Mouse (Mus musculus) thymus, postnatal 36 days (tissue): ENCODE data around the gene Dmac2.

Experiments
- DNase-seq, 2 experiments: peaks; one replicate each; pipeline ENCODE4 v3.0.0; 2022; ENCODE audit warnings: mixed read lengths in 2 of 2

Gene Dmac2

DNA sequence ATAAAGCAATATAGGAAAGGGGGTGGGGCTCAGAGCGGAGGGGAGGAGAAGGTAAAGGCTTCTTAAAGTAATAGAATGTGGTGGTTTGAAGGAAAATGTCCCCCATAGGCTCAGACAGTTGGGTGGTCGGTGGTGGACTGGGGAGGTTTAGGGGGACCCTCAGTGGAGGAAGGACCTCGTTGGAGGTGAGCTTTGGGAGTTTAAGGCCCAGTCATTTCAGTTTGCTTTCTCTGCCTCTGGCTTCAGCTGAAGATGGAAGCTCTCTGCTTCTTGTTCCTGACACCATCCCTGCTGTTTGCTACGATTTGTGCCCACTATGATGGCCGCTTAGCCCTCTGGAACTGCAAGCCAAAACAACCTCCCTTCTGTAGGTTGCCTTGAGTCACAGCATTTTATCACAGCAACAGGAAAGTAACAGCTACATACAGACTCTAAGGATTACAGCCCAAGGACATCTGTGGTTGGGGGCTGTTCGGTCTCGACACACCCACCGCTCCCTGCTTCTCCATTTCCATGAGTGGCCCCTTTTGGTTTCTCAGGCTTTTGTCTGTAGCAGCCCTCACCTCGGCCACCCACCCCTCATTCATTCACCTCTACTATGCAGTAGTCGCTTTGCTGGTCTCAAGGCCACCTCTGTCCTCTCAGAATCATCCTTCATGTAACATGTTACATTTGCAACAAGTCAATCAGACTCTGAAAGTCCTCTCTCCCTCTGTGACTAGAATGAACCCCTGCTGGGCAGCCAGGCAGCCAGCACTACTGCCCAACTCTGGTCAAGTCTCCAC is 1.6 kb upstream of the Dmac2 start:
- peak in 1 of 2 experiments; percentile 2 for DNase-seq

DNA sequence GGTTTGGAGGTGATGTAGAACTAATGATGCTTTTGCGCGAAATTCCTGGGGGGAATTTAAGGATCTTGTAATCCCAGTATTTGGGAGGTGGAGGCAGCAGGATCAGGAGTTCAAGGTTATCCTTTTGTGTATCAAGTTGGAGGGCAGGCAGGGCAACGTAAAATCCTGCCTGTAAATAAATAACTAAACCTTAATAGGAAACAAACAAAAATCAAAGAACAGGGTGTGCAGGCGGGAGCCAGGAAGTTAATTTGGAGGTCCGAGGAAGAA is 443 bp downstream of the Dmac2 start:
- DNase-seq = peak in 1 of 2 experiments; percentile 1

DNA sequence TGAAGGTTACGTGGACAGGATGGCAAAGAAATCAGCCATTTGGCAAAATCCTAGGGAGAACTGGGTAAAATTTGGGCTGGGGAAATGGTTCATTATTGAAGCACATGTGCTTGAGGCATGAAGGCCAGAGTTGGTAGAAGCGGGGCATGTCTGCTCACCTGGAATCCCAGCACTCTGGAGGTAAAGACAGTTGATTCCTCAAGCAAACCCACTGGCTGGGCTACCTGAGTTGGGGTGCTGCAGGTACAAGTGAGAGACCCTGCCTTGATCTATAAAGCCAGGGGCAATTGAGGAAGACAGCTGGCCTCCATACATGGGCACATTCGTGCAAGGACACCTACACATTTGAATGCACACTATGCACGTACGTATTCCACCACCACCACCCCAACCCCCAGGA is 887 bp downstream of the Dmac2 start:
- peak; percentile 1 to 7 for DNase-seq

DNA sequence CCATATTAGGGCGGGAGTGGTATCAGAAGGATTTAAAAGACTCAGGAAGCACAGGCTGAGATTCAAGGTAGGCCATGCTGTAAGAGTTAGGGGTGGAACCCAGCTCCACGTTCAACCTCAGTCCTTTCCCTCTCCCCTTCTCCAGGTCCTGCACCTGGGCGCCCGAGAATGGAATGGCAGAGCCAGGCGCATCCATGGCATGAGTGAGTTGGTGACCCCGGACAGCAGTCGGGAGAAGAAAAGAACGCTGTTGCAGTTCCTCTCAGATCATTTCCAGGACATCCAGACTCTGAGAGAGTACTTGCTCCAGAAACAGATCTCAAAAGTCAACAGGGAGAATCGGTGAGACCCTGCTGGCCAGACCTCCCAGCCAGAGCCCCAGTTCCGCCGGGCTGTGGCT is 1.5 kb downstream of the Dmac2 start:
- DNase-seq = peak; percentile 0 to 6

- peak in 1 of 2 experiments; percentile 8 for DNase-seq
These were observed 4.7 kb downstream of the Dmac2 start for GRCm38 (mm10) chr7:25623857-25624370.

GRCm38 (mm10) chr7:25624851-25625250 is 5.6 kb downstream of the Dmac2 start:
- peak in 1 of 2 experiments; percentile 7 for DNase-seq

DNA sequence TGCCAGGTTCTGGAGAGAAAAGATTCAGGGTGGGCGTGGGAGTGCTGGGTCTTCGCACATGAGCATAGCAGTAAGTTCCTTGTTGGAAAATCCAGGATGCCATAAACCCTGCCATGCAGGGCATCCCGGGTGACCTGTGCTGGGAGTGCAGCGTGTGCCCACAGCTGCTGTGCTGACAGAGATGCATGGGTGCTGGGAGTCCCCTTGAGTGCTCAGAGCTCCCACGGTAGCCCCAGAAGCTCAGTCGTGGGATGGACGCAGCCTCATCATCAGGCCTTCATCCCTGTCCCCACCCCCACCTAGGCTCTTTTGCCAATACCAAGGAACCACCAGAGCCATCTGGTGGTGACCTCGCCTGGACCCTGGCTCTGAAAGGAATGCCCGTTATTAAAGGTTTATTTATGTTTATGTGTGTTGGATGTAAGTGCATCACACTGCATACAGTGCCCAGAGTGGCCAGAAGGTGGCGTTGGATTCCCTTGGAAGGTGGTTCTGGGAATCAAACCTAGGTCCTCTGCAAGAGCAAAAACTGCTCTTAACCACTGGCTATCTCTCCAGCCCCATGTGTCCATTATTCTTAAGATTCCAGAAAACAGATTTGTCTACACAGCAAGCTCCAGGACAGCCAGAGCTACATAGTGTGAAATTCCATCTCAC is 6.5 kb downstream of the Dmac2 start:
- peak; percentile 62 to 64 for DNase-seq

- peak; percentile 54 to 77 for DNase-seq
These were observed 7.6 kb downstream of the Dmac2 start, which contains the start of gene B3gnt8 for GRCm38 (mm10) chr7:25626509-25627430. Gene B3gnt8, plus strand, starts transcription at chr7:25626654.

- peak; percentile 75 to 83 for DNase-seq
These were observed 8.5 kb downstream of the Dmac2 start for GRCm38 (mm10) chr7:25627431-25628322.

GRCm38 (mm10) chr7:25628323-25628620 is 9.1 kb downstream of the Dmac2 start:
- no peak for DNase-seq

- no peak for DNase-seq
These were observed 13.5 kb downstream of the Dmac2 start for GRCm38 (mm10) chr7:25632679-25633078.

DNA sequence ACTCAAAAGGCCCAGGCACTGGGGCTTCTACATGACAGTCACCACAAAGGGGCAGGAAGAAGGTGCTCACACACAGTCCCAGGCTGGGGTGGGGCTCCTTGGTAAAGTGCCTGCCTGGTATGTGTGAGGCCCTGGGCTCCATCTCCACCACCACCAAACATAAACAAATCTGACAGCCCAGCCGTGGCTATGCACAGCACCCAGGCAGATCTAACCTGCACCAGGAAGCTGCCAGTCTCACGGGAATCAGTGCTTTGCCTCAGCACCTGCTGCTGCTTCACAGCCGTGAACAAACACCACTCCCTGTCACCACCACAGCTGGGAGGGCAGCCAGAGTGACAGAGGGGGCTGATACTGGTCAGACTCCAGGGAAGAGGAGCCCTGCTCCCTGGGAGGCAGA is 17.2 kb downstream of the Dmac2 start:
- DNase-seq = peak; percentile 44 to 64

DNA sequence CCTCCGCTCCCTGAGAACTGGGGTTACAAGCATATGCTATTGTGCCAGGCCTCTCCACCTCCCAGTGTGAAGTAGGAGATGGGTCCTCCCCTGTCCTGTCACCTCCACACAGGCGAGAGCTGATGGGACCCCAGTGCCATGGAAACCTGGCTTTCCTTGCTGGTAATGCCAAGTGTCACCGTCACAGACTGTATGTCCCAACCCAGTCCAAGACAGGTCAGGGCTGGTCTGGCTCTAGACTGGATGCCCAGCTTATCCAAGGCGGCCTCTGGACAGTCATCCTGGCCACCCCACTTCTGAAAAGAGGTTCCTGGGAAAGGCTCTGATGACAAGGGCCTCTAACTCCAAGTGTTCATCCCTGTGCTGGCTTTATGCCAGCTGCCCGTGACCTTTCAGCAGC is 17.9 kb downstream of the Dmac2 start:
- no peak for DNase-seq

DNA sequence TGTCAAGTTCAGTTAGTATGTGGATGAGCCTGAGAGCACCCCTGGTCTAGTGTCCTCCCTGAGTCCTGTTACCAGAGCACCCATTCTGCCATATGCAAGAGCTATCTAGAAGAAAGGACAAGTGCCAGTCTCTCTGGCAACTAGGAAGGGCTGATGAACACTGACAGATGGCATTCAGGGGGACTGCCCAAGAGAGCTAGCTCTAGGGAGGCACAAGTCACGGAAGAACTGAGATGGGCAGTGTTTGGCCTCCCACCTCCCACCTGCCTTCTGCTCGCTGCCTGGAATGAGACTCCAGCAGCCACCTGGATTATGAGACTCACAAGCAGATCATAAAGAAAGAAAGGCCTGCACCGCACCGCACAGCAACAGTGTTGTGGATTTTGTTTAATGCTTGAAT is 20.5 kb downstream of the Dmac2 start:
- no peak for DNase-seq

- DNase-seq = no peak
These were observed 24.9 kb downstream of the Dmac2 start for GRCm38 (mm10) chr7:25644136-25644535.

DNA sequence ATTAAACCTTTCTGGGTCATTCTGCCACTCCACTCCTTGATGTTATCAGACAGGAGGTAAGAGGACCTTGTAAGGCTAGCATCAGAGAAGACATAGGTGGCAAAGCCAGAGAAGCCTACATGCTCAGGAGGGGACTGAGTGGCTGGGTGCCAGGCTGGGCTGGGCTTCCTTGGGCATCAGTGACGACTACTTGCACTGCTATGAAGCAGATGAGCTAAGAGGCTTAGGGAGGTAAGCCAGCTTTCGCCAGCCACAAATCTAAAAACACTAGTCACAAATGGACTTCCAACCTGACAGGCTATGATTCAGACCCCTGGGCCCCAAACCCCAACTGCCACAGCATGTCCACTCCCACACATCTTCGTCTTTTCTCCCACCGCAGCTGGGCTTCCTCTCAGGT is 25.4 kb downstream of the Dmac2 start:
- no peak for DNase-seq

DNA sequence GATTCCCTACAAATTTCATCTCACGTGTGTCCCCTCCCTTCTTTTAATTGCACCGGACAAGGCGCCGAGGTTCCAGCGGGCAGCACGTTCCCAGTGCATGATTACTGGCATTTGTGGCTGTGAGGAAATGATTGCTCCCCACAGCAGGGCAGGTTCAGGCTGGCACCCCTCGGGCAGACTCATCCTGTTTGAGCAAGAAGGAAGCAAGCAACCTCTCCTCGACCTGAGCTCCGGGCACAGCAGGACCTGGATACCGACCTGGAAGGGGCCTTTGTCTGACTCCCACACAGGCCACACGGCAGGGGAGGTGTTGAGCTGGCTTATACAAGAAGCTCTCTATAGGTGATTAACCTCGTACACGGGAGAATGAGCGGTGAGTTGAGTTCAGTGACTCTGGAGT is 25.9 kb downstream of the Dmac2 start:
- peak; percentile 37 to 49 for DNase-seq

- peak; percentile 80 to 87 for DNase-seq
These were observed 28.4 kb downstream of the Dmac2 start for GRCm38 (mm10) chr7:25647574-25648123.

GRCm38 (mm10) chr7:25649839-25650238 is 30.6 kb downstream of the Dmac2 start:
- DNase-seq = no peak

DNA sequence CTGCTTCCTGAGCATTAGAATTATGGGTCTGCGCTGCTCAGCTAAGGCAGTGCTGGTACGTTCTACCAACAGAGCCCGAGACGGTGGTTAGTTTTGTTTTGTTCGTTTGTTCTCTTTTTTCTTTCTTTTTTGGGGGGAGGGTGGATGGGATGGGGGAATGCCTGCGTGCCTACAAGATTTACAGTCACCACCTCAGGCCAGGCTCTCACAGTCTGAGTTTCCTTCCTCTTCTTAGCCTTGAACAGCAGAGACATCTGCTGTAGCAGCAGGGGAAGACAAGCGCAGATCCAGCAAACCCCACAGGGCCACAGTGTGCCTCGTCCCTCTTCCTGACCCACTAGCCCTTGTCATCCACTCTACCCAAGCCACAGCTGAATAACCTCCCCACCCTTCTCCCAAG is 32.1 kb downstream of the Dmac2 start:
- DNase-seq = peak; percentile 48 to 64

DNA sequence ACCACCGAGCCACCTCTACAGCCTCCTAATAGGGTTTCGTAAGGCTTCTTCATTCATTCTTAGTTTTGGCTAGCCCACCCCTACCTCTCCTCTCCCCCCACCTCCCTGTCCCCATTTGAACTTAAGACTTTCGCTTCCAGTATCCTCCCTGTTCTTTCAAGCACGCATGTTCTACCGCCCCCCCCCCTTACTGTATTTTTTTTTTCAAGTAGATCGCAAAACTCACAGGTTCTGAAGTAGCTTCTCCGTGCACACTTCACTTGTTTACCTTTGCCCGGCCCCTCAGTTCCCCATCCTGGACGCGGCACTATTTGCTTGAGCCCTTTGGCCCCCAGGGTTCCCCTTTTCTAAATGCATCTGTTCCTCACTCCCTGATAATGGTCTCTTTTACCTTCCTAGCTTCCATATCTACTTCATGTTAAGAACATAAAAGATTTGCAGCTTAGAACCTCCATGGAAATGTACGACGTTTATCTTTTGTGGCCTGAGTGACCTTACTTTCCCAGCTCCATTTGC is 33.1 kb downstream of the Dmac2 start:
- no peak for DNase-seq
